Mouse (Mus musculus) hematopoietic multipotent progenitor cell, adult 10-12 weeks (in vitro differentiated cells): Measurements from ENCODE around the gene Grasp. TPM values are rescaled to one million over a fixed set of nuclear protein-coding genes. Genes with fewer than 3 reads are reported as not detected.

Experiments used
- polyA plus RNA-seq: library from polyadenylated mRNA; stranded (reverse); fragments of >175 nt; gene quantifications from 2 replicates; pipeline ENCODE4 v1.2.3, GENCODE M21; 2012; ENCODE audit warnings: low replicate concordance

Gene Grasp
- 6.1 and 16.8 TPM in 2 replicates for polyA plus RNA-seq

GRCm38 (mm10) chr15:101224006-101224906 is at the start of gene Grasp:
Gene Grasp, plus strand, starts transcription at chr15:101224188.

GRCm38 (mm10) chr15:101253886-101254795 is 30.2 kb downstream of the Grasp start, which contains the start of gene Nr4a1:
Gene Nr4a1, plus strand, starts transcription at chr15:101254269.

Other genes starting within 250 kb of the Grasp start
- not detected in 2 replicates for gene Gm47841, start 176.8 kb upstream of the Grasp start, polyA plus RNA-seq
- gene Fignl2, start 145.6 kb upstream of the Grasp start, polyA plus RNA-seq, result 0.42 and 0.98 TPM in 2 replicates
- gene Ankrd33, start 108.4 kb upstream of the Grasp start, polyA plus RNA-seq, result not detected in 2 replicates
- 6.3 and 6.6 TPM in 2 replicates for gene Acvrl1, start 95.7 kb upstream of the Grasp start, polyA plus RNA-seq
- 13.6 and 18.6 TPM in 2 replicates for gene Acvr1b, start 50.1 kb upstream of the Grasp start, polyA plus RNA-seq
- 57.9 and 89.1 TPM in 2 replicates for gene Nr4a1, start 30.1 kb downstream of the Grasp start, polyA plus RNA-seq
- 42.2 and 52.1 TPM in 2 replicates for gene Atg101, start 60.1 kb downstream of the Grasp start, polyA plus RNA-seq
- not detected in 2 replicates for gene 6030408B16Rik, start 69.0 kb downstream of the Grasp start, polyA plus RNA-seq
- 10.3 and 16.1 TPM in 2 replicates for gene Krt80, start 146.0 kb downstream of the Grasp start, polyA plus RNA-seq
- gene Krt7, start 186.9 kb downstream of the Grasp start, polyA plus RNA-seq, result 0.47 and 0.86 TPM in 2 replicates
- gene Krt87, start 214.6 kb downstream of the Grasp start, polyA plus RNA-seq, result not detected in 2 replicates
- 0.16 TPM in 1 of 2 replicates, not detected in the other for gene Krt88, start 223.6 kb downstream of the Grasp start, polyA plus RNA-seq
- not detected in 2 replicates for gene Krt81, start 239.6 kb downstream of the Grasp start, polyA plus RNA-seq
- gene Krt86, start 249.3 kb downstream of the Grasp start, polyA plus RNA-seq, result 0.92 and 3.3 TPM in 2 replicates